Comparison of ENCODE assay signal across 13 mouse cellular contexts in genomic region chr17:46277586-46277985, GRCm38 (mm10). TPM values are rescaled to one million over a fixed set of nuclear protein-coding genes. Genes with fewer than 3 reads are reported as not detected.
DNase-seq lines count a peak whose midpoint lies in the region; ATAC-seq and TF ChIP-seq lines count a peak whose summit lies in the region.
"Had no signal": no experiment of that assay in that cellular context is flagged by ENCODE, and none has a peak within 500 bp of the region (broad histone marks: within the 10 kb centered on the region; RNA-seq: fewer than 3 reads in every experiment).

No protein-coding gene starts in this region.

- TF ChIP-seq CTCF in Patski (IDR thresholded peaks at IDR 0.05) = no peak
- TF ChIP-seq CTCF in midbrain, postnatal 0 days (IDR thresholded peaks at IDR 0.05) = no peak

- H3K27me3 ChIP-seq in heart, embryonic 15.5 days = no peaks in the 10 kb centered on the region
- no peaks in the 10 kb centered on the region for H3K27me3 ChIP-seq in Patski
- H3K27me3 ChIP-seq in embryonic facial prominence, embryonic 10.5 days (replicated peaks; ENCODE audit: low read depth, poor library complexity, severe bottlenecking) = no peaks in the 10 kb centered on the region
- no peaks in the 10 kb centered on the region for H3K27me3 ChIP-seq in limb, embryonic 15.5 days
- no peaks in the 10 kb centered on the region for H3K27me3 ChIP-seq in hindbrain, embryonic 14.5 days (ENCODE audit: control insufficient read depth, insufficient read depth, low read length)
- H3K27me3 ChIP-seq in midbrain, postnatal 0 days (ENCODE audit: insufficient read depth, low read length) = no peaks in the 10 kb centered on the region

- no peaks in the 10 kb centered on the region for H3K9me3 ChIP-seq in heart, embryonic 15.5 days (replicated peaks)
- no peaks in the 10 kb centered on the region for H3K9me3 ChIP-seq in embryonic facial prominence, embryonic 10.5 days
- no peaks in the 10 kb centered on the region for H3K9me3 ChIP-seq in limb, embryonic 15.5 days
- no peaks in the 10 kb centered on the region for H3K9me3 ChIP-seq in hindbrain, embryonic 14.5 days (ENCODE audit: control insufficient read depth, low read length)
- no peaks in the 10 kb centered on the region for H3K9me3 ChIP-seq in midbrain, postnatal 0 days (ENCODE audit: low read length)
- H3K9me3 ChIP-seq: midbrain, embryonic 10.5 days had no signal

- in situ Hi-C loops in Patski (cut with MboI; ENCODE audit: low pct_unique_long_range_greater_than_20kb) = no loop called here

- H3K27ac ChIP-seq in heart, embryonic 15.5 days = peak overlapping the region; percentile 48
- H3K27ac ChIP-seq in embryonic facial prominence, embryonic 10.5 days (replicated peaks) = peak overlapping the region; percentile 32; the same call in 1 of the 2 replicates
- H3K27ac ChIP-seq in limb, embryonic 15.5 days = peak overlapping the region; percentile 67
- H3K27ac ChIP-seq in hindbrain, embryonic 14.5 days = no peak overlapping the region
- no peak overlapping the region for H3K27ac ChIP-seq in midbrain, postnatal 0 days (ENCODE audit: low read depth, low read length)
- H3K27ac ChIP-seq: midbrain, embryonic 10.5 days had no signal

- POLR2A ChIA-PET in Patski (lab: Charles Lee) = interaction anchor here (1.3 kb wide), 1 partner anchor 34 kb away, joined by 13 read pairs; no protein-coding TSS in a partner anchor

- CTCF ChIA-PET in Patski (lab: Charles Lee) = interaction anchor here (0.7 to 1.0 kb wide), 2 partner anchors 12 to 50 kb away, joined by 3 read pairs; partner anchors contain the start of gene Abcc10

- peak overlapping the region; percentile 19; the same call in 1 of the 2 replicates for H3K9ac ChIP-seq in heart, embryonic 15.5 days
- H3K9ac ChIP-seq in limb, embryonic 15.5 days = no peak overlapping the region
- no peak overlapping the region for H3K9ac ChIP-seq in hindbrain, embryonic 14.5 days
- no peak overlapping the region for H3K9ac ChIP-seq in midbrain, postnatal 0 days (replicated peaks; ENCODE audit: low read length, poor library complexity, severe bottlenecking)

- DNase-seq in heart, postnatal 36 days = no peak
- DNase-seq in Patski (ENCODE audit: low read depth, low spot score) = no peak
- DNase-seq in embryonic facial prominence, embryonic 10.5 days (ENCODE audit: low spot score) = peak; percentile 62
- no peak for DNase-seq in hindbrain, embryonic 14.5 days (ENCODE audit: low spot score)
- no peak for DNase-seq in midbrain, postnatal 0 days (ENCODE audit: low spot score)
- DNase-seq: cerebellum, adult 18-20 months; heart, postnatal 14 days; layer of hippocampus, adult 9-11 months; liver had no signal

- ATAC-seq in heart, embryonic 15.5 days (replicated peaks; ENCODE audit: insufficient number of reproducible peaks, insufficient read depth, low FRiP score, low read depth) = no peak
- ATAC-seq in Patski = peak; percentile 27
- ATAC-seq in limb, embryonic 15.5 days (ENCODE audit: insufficient number of reproducible peaks, low FRiP score, low TSS enrichment, low read depth) = no peak
- no peak for ATAC-seq in hindbrain, embryonic 14.5 days (ENCODE audit: low FRiP score)
- no peak for ATAC-seq in midbrain, postnatal 0 days (ENCODE audit: low FRiP score)
- ATAC-seq: forebrain, embryonic 16.5 days had no signal

- no peak overlapping the region for H3K4me2 ChIP-seq in heart, embryonic 15.5 days
- no peak overlapping the region for H3K4me2 ChIP-seq in limb, embryonic 15.5 days
- H3K4me2 ChIP-seq in hindbrain, embryonic 14.5 days (replicated peaks) = no peak overlapping the region
- H3K4me2 ChIP-seq in midbrain, postnatal 0 days (ENCODE audit: low read depth, low read length, poor library complexity, severe bottlenecking) = no peak overlapping the region

- intact Hi-C loops in heart, postnatal 36 days (cut with DNase I) = no loop called here

- WGBS in heart, embryonic 15.5 days = 59% methylated on average over 4 of the region's 4 CpGs
- 33% methylated on average over 4 of the region's 4 CpGs for WGBS in embryonic facial prominence, embryonic 10.5 days
- WGBS in limb, embryonic 15.5 days = 17% methylated on average over 4 of the region's 4 CpGs
- 90% methylated on average over 4 of the region's 4 CpGs for WGBS in hindbrain, embryonic 14.5 days
- 92% methylated on average over 4 of the region's 4 CpGs for WGBS in midbrain, postnatal 0 days

- H3K36me3 ChIP-seq in heart, embryonic 15.5 days = peaks cover 24% of the 10 kb centered on the region
- H3K36me3 ChIP-seq in embryonic facial prominence, embryonic 10.5 days (replicated peaks) = peaks cover 80% of the 10 kb centered on the region
- peaks cover 33% of the 10 kb centered on the region for H3K36me3 ChIP-seq in limb, embryonic 15.5 days
- H3K36me3 ChIP-seq in hindbrain, embryonic 14.5 days (replicated peaks; ENCODE audit: control insufficient read depth, insufficient read depth) = peaks cover 10% of the 10 kb centered on the region
- peaks cover 9% of the 10 kb centered on the region; the same call in 1 of the 2 replicates for H3K36me3 ChIP-seq in midbrain, postnatal 0 days (ENCODE audit: insufficient read depth, low read length)

- H3K4me3 ChIP-seq in heart, embryonic 15.5 days = no peak overlapping the region
- H3K4me3 ChIP-seq in embryonic facial prominence, embryonic 10.5 days = no peak overlapping the region
- H3K4me3 ChIP-seq in limb, embryonic 15.5 days = no peak overlapping the region
- H3K4me3 ChIP-seq in hindbrain, embryonic 14.5 days (replicated peaks; ENCODE audit: low read length) = no peak overlapping the region
- no peak overlapping the region for H3K4me3 ChIP-seq in midbrain, postnatal 0 days (ENCODE audit: low read depth, low read length)
- H3K4me3 ChIP-seq: midbrain, embryonic 10.5 days had no signal

- peaks cover 51% of the 10 kb centered on the region for H3K4me1 ChIP-seq in heart, embryonic 15.5 days (replicated peaks)
- peaks cover 72% of the 10 kb centered on the region for H3K4me1 ChIP-seq in embryonic facial prominence, embryonic 10.5 days
- H3K4me1 ChIP-seq in limb, embryonic 15.5 days = peaks cover 50% of the 10 kb centered on the region
- H3K4me1 ChIP-seq in hindbrain, embryonic 14.5 days (replicated peaks; ENCODE audit: control insufficient read depth, insufficient read depth, low read length) = peaks cover 12% of the 10 kb centered on the region
- H3K4me1 ChIP-seq in midbrain, postnatal 0 days (ENCODE audit: insufficient read depth, low read length) = peaks cover 7% of the 10 kb centered on the region; the same call in 1 of the 2 replicates

RNA-seq across cellular contexts. Expression of gene Tjap1, which starts 5.2 kb away (rescaled TPM):
- polyA plus RNA-seq in heart, embryonic 15.5 days (2015; fragmentation: Nextera tagmentation; extraction: Ambion mirVana) = 39.5 and 44.9 TPM in 2 replicates
- total RNA-seq in heart, postnatal 36 days (2021) = 10 to 100 TPM; 33.8 to 43.6 TPM
- 55.3 TPM for polyA plus RNA-seq in Patski (2021)
- 60.2 and 62.6 TPM in 2 replicates for polyA plus RNA-seq in embryonic facial prominence, embryonic 10.5 days (2016; fragmentation: Nextera tagmentation; extraction: Ambion mirVana)
- 50.9 and 58.6 TPM in 2 replicates for polyA plus RNA-seq in limb, embryonic 15.5 days (2015; fragmentation: Nextera tagmentation; extraction: Ambion mirVana)
- 22.3 and 25.8 TPM in 2 replicates for polyA plus RNA-seq in hindbrain, embryonic 14.5 days (2014; fragmentation: Nextera tagmentation; extraction: Ambion mirVana)
- total RNA-seq in midbrain, postnatal 0 days (2014; rRNA removed) = 22.0 and 31.7 TPM in 2 replicates
- polyA plus RNA-seq in midbrain, postnatal 0 days (2015; fragmentation: Nextera tagmentation; extraction: Ambion mirVana) = 18.6 and 19.5 TPM in 2 replicates

RNA-seq across cellular contexts. Expression of gene Dlk2, which starts 19.6 kb away (rescaled TPM):
- 0.49 and 1.7 TPM in 2 replicates for polyA plus RNA-seq in heart, embryonic 15.5 days (2015; fragmentation: Nextera tagmentation; extraction: Ambion mirVana)
- under 1 TPM; 0.39 to 0.60 TPM for total RNA-seq in heart, postnatal 36 days (2021)
- 1.4 TPM for polyA plus RNA-seq in Patski (2021)
- 1.5 and 2.0 TPM in 2 replicates for polyA plus RNA-seq in embryonic facial prominence, embryonic 10.5 days (2016; fragmentation: Nextera tagmentation; extraction: Ambion mirVana)
- polyA plus RNA-seq in limb, embryonic 15.5 days (2015; fragmentation: Nextera tagmentation; extraction: Ambion mirVana) = 14.5 and 15.2 TPM in 2 replicates
- polyA plus RNA-seq in hindbrain, embryonic 14.5 days (2014; fragmentation: Nextera tagmentation; extraction: Ambion mirVana) = 18.9 and 20.9 TPM in 2 replicates
- total RNA-seq in midbrain, postnatal 0 days (2014; rRNA removed) = 60.1 and 66.8 TPM in 2 replicates
- 22.9 and 28.0 TPM in 2 replicates for polyA plus RNA-seq in midbrain, postnatal 0 days (2015; fragmentation: Nextera tagmentation; extraction: Ambion mirVana)

RNA-seq across cellular contexts. Expression of gene Lrrc73, which starts 24.3 kb away (rescaled TPM):
- polyA plus RNA-seq in heart, embryonic 15.5 days (2015; fragmentation: Nextera tagmentation; extraction: Ambion mirVana) = 0.47 and 0.94 TPM in 2 replicates
- total RNA-seq in heart, postnatal 36 days (2021) = under 1 TPM; 0.22 to 0.30 TPM
- polyA plus RNA-seq in Patski (2021) = 9.4 TPM
- 0.67 and 0.86 TPM in 2 replicates for polyA plus RNA-seq in embryonic facial prominence, embryonic 10.5 days (2016; fragmentation: Nextera tagmentation; extraction: Ambion mirVana)
- 1.3 and 1.4 TPM in 2 replicates for polyA plus RNA-seq in limb, embryonic 15.5 days (2015; fragmentation: Nextera tagmentation; extraction: Ambion mirVana)
- polyA plus RNA-seq in hindbrain, embryonic 14.5 days (2014; fragmentation: Nextera tagmentation; extraction: Ambion mirVana) = 15.1 and 18.1 TPM in 2 replicates
- 43.1 and 61.3 TPM in 2 replicates for total RNA-seq in midbrain, postnatal 0 days (2014; rRNA removed)
- polyA plus RNA-seq in midbrain, postnatal 0 days (2015; fragmentation: Nextera tagmentation; extraction: Ambion mirVana) = 32.8 and 33.0 TPM in 2 replicates

RNA-seq across cellular contexts. Expression of gene Yipf3, which starts 29.7 kb away (rescaled TPM):
- polyA plus RNA-seq in heart, embryonic 15.5 days (2015; fragmentation: Nextera tagmentation; extraction: Ambion mirVana) = 72.1 and 97.8 TPM in 2 replicates
- 10 to 100 TPM; 83.3 to 86.2 TPM for total RNA-seq in heart, postnatal 36 days (2021)
- polyA plus RNA-seq in Patski (2021) = 88.7 TPM
- polyA plus RNA-seq in embryonic facial prominence, embryonic 10.5 days (2016; fragmentation: Nextera tagmentation; extraction: Ambion mirVana) = 66.6 and 70.6 TPM in 2 replicates
- polyA plus RNA-seq in limb, embryonic 15.5 days (2015; fragmentation: Nextera tagmentation; extraction: Ambion mirVana) = 133 and 162 TPM in 2 replicates
- 91.6 and 97.2 TPM in 2 replicates for polyA plus RNA-seq in hindbrain, embryonic 14.5 days (2014; fragmentation: Nextera tagmentation; extraction: Ambion mirVana)
- total RNA-seq in midbrain, postnatal 0 days (2014; rRNA removed) = 18.9 and 24.8 TPM in 2 replicates
- polyA plus RNA-seq in midbrain, postnatal 0 days (2015; fragmentation: Nextera tagmentation; extraction: Ambion mirVana) = 70.6 and 77.4 TPM in 2 replicates

RNA-seq across cellular contexts. Expression of gene Polr1c, which starts 29.7 kb away (rescaled TPM):
- polyA plus RNA-seq in heart, embryonic 15.5 days (2015; fragmentation: Nextera tagmentation; extraction: Ambion mirVana) = 36.3 and 51.0 TPM in 2 replicates
- total RNA-seq in heart, postnatal 36 days (2021) = 10 to 100 TPM; 22.2 to 25.1 TPM
- polyA plus RNA-seq in Patski (2021) = 93.1 TPM
- 125 and 130 TPM in 2 replicates for polyA plus RNA-seq in embryonic facial prominence, embryonic 10.5 days (2016; fragmentation: Nextera tagmentation; extraction: Ambion mirVana)
- polyA plus RNA-seq in limb, embryonic 15.5 days (2015; fragmentation: Nextera tagmentation; extraction: Ambion mirVana) = 75.4 and 76.5 TPM in 2 replicates
- polyA plus RNA-seq in hindbrain, embryonic 14.5 days (2014; fragmentation: Nextera tagmentation; extraction: Ambion mirVana) = 75.4 and 80.1 TPM in 2 replicates
- total RNA-seq in midbrain, postnatal 0 days (2014; rRNA removed) = 54.1 and 54.7 TPM in 2 replicates
- polyA plus RNA-seq in midbrain, postnatal 0 days (2015; fragmentation: Nextera tagmentation; extraction: Ambion mirVana) = 55.5 and 59.2 TPM in 2 replicates

Comparison
In these comparisons a context has a peak if more than half of its experiments do, and no peak if none do; other contexts are left out.
1. H3K27ac ChIP-seq: peak in heart, embryonic 15.5 days (single experiment), embryonic facial prominence, embryonic 10.5 days (single experiment) and limb, embryonic 15.5 days (single experiment); none in hindbrain, embryonic 14.5 days (single experiment) and midbrain, postnatal 0 days (single experiment).